Mouse (Mus musculus): ENCODE results near the gene Ermp1. TPM values are rescaled to one million over a fixed set of nuclear protein-coding genes. Genes with fewer than 3 reads are reported as not detected.
"Not testable (repeated sequence)": the region's sequence is repeated elsewhere in the genome, so short reads cannot be mapped to it uniquely, and the experiment has no call there.

The Ermp1 gene
- polyA plus RNA-seq, 1 experiment from 2014 or later = 17.1 TPM

- no peak for DNase-seq (ENCODE audit: extremely low spot score, low spot score)
- H3K4me3 ChIP-seq = no peak overlapping the region
- no peaks in the 10 kb centered on the region for H3K4me1 ChIP-seq
- no peaks in the 10 kb centered on the region for H3K27me3 ChIP-seq (ENCODE audit: poor library complexity, severe bottlenecking)
- no peaks in the 10 kb centered on the region for H3K9me3 ChIP-seq
- no peak overlapping the region for H3K27ac ChIP-seq
- peaks cover 79% of the 10 kb centered on the region for H3K36me3 ChIP-seq (replicated peaks)
- WGBS = 93% methylated on average over 10 of the region's 10 CpGs
These were observed 37.3 kb downstream of the Ermp1 start for GRCm38 (mm10) chr19:29610907-29611306.

- H3K27me3 ChIP-seq (ENCODE audit: poor library complexity, severe bottlenecking) = no peaks in the 10 kb centered on the region
- H3K36me3 ChIP-seq (replicated peaks) = peaks cover 71% of the 10 kb centered on the region
- no peaks in the 10 kb centered on the region for H3K4me1 ChIP-seq
- H3K4me3 ChIP-seq = no peak overlapping the region
- 90% methylated on average over 4 of the region's 4 CpGs for WGBS
- no peaks in the 10 kb centered on the region for H3K9me3 ChIP-seq
- DNase-seq (ENCODE audit: extremely low spot score, low spot score) = no peak
- no peak overlapping the region for H3K27ac ChIP-seq
These were observed 40.0 kb downstream of the Ermp1 start for GRCm38 (mm10) chr19:29608212-29608611.

DNA sequence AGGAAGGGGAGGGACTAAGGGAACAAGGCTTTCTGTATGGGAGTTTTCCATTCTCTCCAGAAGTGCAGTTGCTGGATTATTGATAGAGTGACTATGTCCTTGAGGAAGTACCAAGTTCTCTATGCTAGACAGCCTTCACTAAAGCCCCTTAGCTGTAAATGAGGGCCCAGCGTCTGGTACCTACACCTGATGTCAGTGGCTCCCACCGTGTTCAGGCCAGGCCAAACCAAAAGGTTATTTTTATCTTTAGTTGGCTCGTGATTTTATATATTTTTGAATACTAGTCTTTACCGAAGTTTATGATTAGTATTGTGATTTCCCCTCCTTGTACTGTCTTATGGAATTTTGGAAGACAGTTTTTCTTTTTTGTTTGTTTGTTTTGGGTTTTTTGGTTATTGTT is 40.7 kb downstream of the Ermp1 start:
- H3K4me3 ChIP-seq = no peak overlapping the region
- H3K27ac ChIP-seq = no peak overlapping the region
- DNase-seq (ENCODE audit: extremely low spot score, low spot score) = no peak
- no peaks in the 10 kb centered on the region for H3K27me3 ChIP-seq (ENCODE audit: poor library complexity, severe bottlenecking)
- 93% methylated on average over 4 of the region's 4 CpGs for WGBS
- no peaks in the 10 kb centered on the region for H3K4me1 ChIP-seq
- H3K9me3 ChIP-seq = no peaks in the 10 kb centered on the region
- peaks cover 71% of the 10 kb centered on the region for H3K36me3 ChIP-seq (replicated peaks)

DNA sequence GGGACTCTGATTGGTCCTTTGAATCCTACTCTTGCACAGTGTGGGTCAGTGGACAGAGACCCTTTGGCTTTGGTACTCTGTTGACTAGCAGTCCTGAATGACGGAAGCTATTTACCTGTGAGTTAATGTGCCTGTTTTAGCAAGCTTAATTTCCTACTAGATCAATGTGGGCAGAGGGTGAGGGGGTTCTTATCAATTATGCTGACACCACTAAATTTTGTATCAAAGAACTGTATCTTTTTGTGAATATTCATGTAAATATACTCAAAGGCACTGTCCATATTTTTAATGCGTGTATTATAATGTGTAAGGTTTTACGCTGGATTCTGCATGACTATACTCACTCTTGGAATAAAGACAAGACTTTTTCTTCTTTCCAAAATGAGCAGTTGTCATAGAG is 43.6 kb downstream of the Ermp1 start:
- Histone ChIP-seq H3K9me3 (no peaks in the 10 kb centered on the region), H3K36me3 (replicated peaks) (peaks cover 74% of the 10 kb centered on the region), H3K4me3 (no peak overlapping the region), H3K27ac (no peak overlapping the region), H3K4me1 (no peaks in the 10 kb centered on the region), H3K27me3 (ENCODE audit: poor library complexity, severe bottlenecking) (no peaks in the 10 kb centered on the region)
- WGBS = 94% methylated on average over 3 of the region's 3 CpGs
- DNase-seq (ENCODE audit: extremely low spot score, low spot score) = no peak

DNA sequence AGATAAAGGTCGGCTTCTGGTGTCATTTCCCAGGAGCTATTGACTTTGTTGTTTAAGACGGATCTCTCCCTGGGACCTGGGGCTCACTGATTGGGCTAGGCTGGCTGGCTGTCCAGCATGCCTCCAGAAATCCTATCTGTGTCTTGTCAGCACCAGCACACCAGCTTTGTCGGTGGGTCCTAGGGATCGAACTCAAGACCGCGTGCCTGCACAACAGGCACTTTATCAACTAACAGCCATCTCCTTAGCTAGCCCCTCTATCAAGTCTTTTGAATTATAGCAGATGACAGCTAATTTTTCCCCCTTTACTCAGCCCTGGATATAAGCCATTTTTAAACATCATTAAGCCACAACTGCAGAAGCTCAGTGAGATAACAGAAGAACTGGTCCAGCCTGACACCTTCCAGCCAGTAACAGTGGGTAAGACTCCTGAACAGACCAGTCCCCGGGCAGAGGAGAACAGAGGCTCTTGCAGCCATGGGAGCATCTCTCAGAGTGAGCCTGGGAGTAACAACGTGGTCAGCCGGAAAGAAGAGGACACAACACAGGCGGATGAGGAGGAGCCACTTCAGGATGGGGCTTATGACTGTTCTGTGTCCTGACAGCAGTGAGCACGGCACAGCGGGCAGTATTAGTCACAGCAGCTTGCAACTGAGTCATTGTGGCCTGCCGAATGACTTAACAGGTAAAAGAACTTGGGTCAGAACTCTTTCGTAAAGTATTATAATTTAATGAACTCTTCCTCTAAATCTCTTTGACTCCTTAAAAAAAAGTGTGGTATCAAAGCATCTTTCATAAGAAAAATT is 44.5 kb downstream of the Ermp1 start:
- H3K9me3 ChIP-seq = no peaks in the 10 kb centered on the region
- no peaks in the 10 kb centered on the region for H3K4me1 ChIP-seq
- no peaks in the 10 kb centered on the region for H3K27me3 ChIP-seq (ENCODE audit: poor library complexity, severe bottlenecking)
- DNase-seq (ENCODE audit: extremely low spot score, low spot score) = no peak
- WGBS = 90% methylated on average over 14 of the region's 14 CpGs
- H3K4me3 ChIP-seq = no peak overlapping the region
- peaks cover 76% of the 10 kb centered on the region for H3K36me3 ChIP-seq (replicated peaks)
- H3K27ac ChIP-seq = no peak overlapping the region

DNA sequence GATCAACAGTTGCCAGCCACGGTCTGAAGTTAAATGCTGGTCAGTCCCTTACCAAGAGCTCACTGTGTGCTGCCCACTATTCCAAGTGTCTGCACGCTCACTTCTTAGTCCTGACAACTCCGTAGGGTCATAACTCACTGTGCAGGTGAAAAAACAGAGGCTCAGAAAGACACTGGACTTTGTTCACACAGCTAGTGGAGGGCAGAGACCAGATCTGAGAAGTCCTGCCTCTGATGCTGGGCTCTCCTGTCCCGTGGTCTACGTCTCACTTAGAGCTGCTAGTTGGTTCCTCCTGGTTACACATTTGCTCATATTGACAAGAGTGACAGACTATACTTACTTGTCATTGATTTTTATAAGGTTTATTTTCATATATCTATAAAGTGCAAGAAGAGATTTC is 49.2 kb downstream of the Ermp1 start:
- Histone ChIP-seq H3K36me3 (replicated peaks) (peaks cover 98% of the 10 kb centered on the region), H3K9me3 (no peaks in the 10 kb centered on the region), H3K4me1 (no peaks in the 10 kb centered on the region), H3K27ac (no peak overlapping the region), H3K4me3 (no peak overlapping the region), H3K27me3 (ENCODE audit: poor library complexity, severe bottlenecking) (no peaks in the 10 kb centered on the region)
- WGBS = 94% methylated on average over 5 of the region's 5 CpGs
- no peak for DNase-seq (ENCODE audit: extremely low spot score, low spot score)

DNA sequence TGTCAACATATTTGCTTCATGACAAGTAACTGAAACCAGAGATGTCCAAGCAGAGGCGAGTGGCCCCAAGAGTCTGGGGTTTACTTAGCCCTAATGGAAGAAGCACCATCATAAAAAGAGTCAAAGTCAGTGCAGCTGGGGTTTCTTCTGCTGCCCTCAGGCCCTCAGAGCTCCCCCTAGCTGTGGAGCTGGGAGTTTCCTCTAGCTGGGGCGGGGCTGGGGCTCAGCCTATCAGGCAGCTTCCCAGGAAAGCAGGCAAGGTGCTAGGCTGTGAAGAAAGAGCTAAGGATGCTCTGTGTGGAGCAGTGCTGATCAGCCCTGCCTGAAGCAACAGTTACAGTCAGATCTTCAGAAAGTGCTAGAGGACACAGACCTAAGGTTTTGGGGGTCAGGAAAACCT is 51.2 kb downstream of the Ermp1 start:
- H3K4me3 ChIP-seq = no peak overlapping the region
- no peaks in the 10 kb centered on the region for H3K4me1 ChIP-seq
- peaks cover 79% of the 10 kb centered on the region for H3K36me3 ChIP-seq (replicated peaks)
- 90% methylated on average over 2 of the region's 2 CpGs for WGBS
- no peaks in the 10 kb centered on the region for H3K9me3 ChIP-seq
- DNase-seq (ENCODE audit: extremely low spot score, low spot score) = no peak
- no peaks in the 10 kb centered on the region for H3K27me3 ChIP-seq (ENCODE audit: poor library complexity, severe bottlenecking)
- H3K27ac ChIP-seq = no peak overlapping the region

- Histone ChIP-seq H3K27ac (no peak overlapping the region), H3K27me3 (ENCODE audit: poor library complexity, severe bottlenecking) (no peaks in the 10 kb centered on the region), H3K4me1 (no peaks in the 10 kb centered on the region), H3K9me3 (no peaks in the 10 kb centered on the region), H3K4me3 (no peak overlapping the region), H3K36me3 (replicated peaks) (peaks cover 79% of the 10 kb centered on the region)
- DNase-seq (ENCODE audit: extremely low spot score, low spot score) = no peak
- WGBS = 98% methylated on average over 3 of the region's 3 CpGs
These were observed 51.9 kb downstream of the Ermp1 start for GRCm38 (mm10) chr19:29596276-29596675.

- H3K36me3 ChIP-seq (replicated peaks) = peaks cover 78% of the 10 kb centered on the region
- WGBS = 60% methylated on average over 3 of the region's 3 CpGs
- H3K4me3 ChIP-seq; H3K4me1 ChIP-seq; DNase-seq (ENCODE audit: extremely low spot score, low spot score); H3K27ac ChIP-seq; H3K9me3 ChIP-seq; H3K27me3 ChIP-seq (ENCODE audit: poor library complexity, severe bottlenecking): not testable (repeated sequence)
These were observed 54.4 kb downstream of the Ermp1 start for GRCm38 (mm10) chr19:29593783-29594182.

DNA sequence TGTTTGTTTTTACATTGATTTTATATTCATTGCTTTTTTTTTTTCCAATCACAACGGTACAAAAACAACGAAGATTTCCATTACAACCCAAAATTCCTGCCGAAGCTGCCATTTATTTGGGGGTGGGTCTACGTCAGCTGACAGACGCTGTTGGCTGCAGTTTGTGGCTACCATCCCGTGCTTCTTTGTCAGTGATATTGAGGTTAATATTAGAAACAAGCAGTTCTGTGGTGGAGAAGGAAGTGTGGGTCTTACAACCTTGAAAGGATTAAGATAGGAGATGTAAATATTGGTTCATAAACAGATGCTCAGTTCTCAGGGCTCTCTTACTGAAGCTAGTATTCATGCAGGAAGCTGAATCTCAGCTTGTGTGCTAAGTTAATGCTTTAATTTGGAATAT is 64.5 kb downstream of the Ermp1 start:
- H3K27me3 ChIP-seq (ENCODE audit: poor library complexity, severe bottlenecking) = no peaks in the 10 kb centered on the region
- 87% methylated on average over 6 of the region's 6 CpGs for WGBS
- peaks cover 61% of the 10 kb centered on the region for H3K36me3 ChIP-seq (replicated peaks)
- no peak for DNase-seq (ENCODE audit: extremely low spot score, low spot score)
- no peak overlapping the region for H3K27ac ChIP-seq
- no peak overlapping the region for H3K4me3 ChIP-seq
- no peaks in the 10 kb centered on the region for H3K4me1 ChIP-seq
- H3K9me3 ChIP-seq = no peaks in the 10 kb centered on the region

- WGBS = 88% methylated on average over 2 of the region's 2 CpGs
- no peak overlapping the region for H3K4me3 ChIP-seq
- H3K4me1 ChIP-seq = no peaks in the 10 kb centered on the region
- H3K9me3 ChIP-seq = no peaks in the 10 kb centered on the region
- no peak for DNase-seq (ENCODE audit: extremely low spot score, low spot score)
- H3K36me3 ChIP-seq (replicated peaks) = peaks cover 61% of the 10 kb centered on the region
- no peaks in the 10 kb centered on the region for H3K27me3 ChIP-seq (ENCODE audit: poor library complexity, severe bottlenecking)
- H3K27ac ChIP-seq = no peak overlapping the region
These were observed 65.8 kb downstream of the Ermp1 start for GRCm38 (mm10) chr19:29582439-29582838.

DNA sequence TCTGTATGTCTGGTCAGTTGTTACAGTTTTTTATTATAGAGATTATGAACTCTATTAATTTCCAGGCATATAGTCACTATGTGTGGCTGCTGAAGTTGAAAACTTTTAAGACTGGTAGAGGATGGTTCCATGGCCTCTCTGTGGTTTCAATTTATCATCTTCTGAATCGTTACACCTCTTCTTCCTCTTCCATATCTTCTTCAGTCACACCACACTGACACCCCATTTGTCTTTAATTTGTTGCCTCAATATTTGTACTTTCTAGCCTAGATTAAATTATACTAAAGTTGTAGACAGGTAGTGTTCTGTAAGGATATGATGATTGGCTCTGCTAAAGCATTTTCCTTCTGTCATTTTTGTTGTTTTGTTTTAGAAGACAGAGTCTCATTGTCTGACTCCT is 81.7 kb downstream of the Ermp1 start:
- no peaks in the 10 kb centered on the region for H3K9me3 ChIP-seq
- peaks cover 43% of the 10 kb centered on the region for H3K36me3 ChIP-seq (replicated peaks)
- no peak for DNase-seq (ENCODE audit: extremely low spot score, low spot score)
- H3K27ac ChIP-seq = no peak overlapping the region
- H3K4me3 ChIP-seq = no peak overlapping the region
- H3K4me1 ChIP-seq = no peaks in the 10 kb centered on the region
- no peaks in the 10 kb centered on the region for H3K27me3 ChIP-seq (ENCODE audit: poor library complexity, severe bottlenecking)
- WGBS = 87% methylated on average over 1 of the region's 1 CpGs

DNA sequence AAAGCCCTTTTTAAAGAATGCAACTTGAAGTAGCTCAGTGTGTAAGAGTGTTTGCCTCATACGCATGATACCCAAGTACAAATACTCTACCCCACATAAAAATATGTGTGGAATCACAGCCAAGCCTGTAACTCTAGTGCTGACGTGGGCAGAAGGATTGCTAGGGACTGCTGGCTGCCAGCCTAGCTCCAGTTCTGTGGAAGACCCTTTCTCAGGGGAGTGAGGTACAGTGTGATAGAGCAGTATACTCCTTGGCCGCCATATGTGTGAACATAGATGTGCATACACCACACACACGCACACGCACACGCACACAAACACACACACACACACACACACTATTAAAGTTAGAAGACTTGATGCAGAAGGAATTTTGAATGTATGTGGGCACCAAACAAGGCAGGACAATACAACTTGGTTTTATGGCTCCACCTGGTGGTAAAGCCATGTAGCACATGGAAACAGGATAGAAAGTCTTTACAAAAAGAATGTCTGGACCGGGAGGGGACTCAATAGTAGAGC is 84.9 kb downstream of the Ermp1 start:
- H3K36me3 ChIP-seq (replicated peaks) = peaks cover 23% of the 10 kb centered on the region
- 76% methylated on average over 7 of the region's 7 CpGs for WGBS

More for the DNA sequence above, 84.9 kb downstream of the Ermp1 start:
- DNase-seq (ENCODE audit: extremely low spot score, low spot score) = peak; percentile 35
- Histone ChIP-seq H3K27me3 (ENCODE audit: poor library complexity, severe bottlenecking) (no peaks in the 10 kb centered on the region), H3K4me1 (no peaks in the 10 kb centered on the region), H3K27ac (no peak overlapping the region), H3K9me3 (no peaks in the 10 kb centered on the region), H3K4me3 (no peak overlapping the region)
